Mouse (Mus musculus): ENCODE measurements around the gene Retreg1. TPM values are rescaled to one million over a fixed set of nuclear protein-coding genes. Genes with fewer than 3 reads are reported as not detected.

The Retreg1 gene
- total and polyA plus RNA-seq, 2 experiments from 2014 or later, result 28.0 to 29.0 TPM

DNA sequence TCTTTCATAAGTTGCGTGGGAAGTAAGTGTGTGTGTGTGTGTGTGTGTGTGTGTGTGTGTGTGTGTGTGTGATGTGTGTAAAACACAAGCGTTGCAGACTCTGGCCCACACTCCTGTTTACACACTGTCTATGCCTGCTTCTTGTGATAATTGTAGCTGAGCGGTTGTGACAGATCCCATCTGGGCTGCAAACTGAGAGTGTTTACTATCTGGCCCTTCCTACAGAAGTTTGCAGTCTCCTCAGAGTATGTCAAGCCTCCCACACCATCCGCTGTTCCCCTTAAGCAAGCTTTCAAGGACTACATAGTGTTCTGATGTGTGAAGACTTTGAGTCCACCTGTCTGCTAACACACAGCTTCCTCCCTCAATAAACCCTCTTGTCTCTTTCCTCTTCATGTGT lies 83.2 kb downstream of the Retreg1 start:
- Histone ChIP-seq H3K36me3 (ENCODE audit: insufficient read depth, low read length) (no peaks in the 10 kb centered on the region), H3K4me2 (ENCODE audit: low read depth, low read length, poor library complexity, severe bottlenecking) (no peak overlapping the region), H3K27me3 (ENCODE audit: insufficient read depth, low read length) (no peaks in the 10 kb centered on the region), H3K9ac (replicated peaks; ENCODE audit: low read length, poor library complexity, severe bottlenecking) (no peak overlapping the region), H3K9me3 (ENCODE audit: low read length) (no peaks in the 10 kb centered on the region), H3K27ac (ENCODE audit: low read depth, low read length) (no peak overlapping the region), H3K4me1 (ENCODE audit: insufficient read depth, low read length) (no peaks in the 10 kb centered on the region), H3K4me3 (ENCODE audit: low read depth, low read length) (no peak overlapping the region)
- no peak for TF ChIP-seq CTCF (IDR thresholded peaks at IDR 0.05)
- ATAC-seq (ENCODE audit: low FRiP score) (no peak), DNase-seq (ENCODE audit: low spot score) (no peak)
- WGBS, result 95% methylated on average over 4 of the region's 4 CpGs

DNA sequence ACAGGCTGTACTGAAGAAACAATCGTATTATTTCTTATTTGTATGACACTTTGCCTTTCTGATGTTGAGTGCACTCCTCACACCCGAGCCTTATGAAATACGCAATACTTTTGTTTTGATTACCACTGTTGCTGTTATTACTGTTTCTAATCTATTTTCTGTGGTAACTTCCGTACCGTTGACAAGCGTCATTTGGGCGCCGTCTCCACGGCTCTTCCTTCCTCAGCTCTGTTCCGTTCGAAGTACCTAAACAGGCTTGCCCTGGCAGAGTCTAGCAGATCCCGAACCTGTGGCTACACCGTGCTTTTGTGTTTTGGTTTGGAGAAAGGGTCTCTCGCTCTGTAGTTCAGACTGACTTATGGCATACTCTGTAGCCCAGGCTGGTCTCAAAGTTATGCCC lies 84.1 kb downstream of the Retreg1 start:
- no peak for DNase-seq (ENCODE audit: low spot score)
- no peaks in the 10 kb centered on the region for H3K4me1 ChIP-seq (ENCODE audit: insufficient read depth, low read length)
- no peaks in the 10 kb centered on the region for H3K27me3 ChIP-seq (ENCODE audit: insufficient read depth, low read length)
- H3K4me2 ChIP-seq (ENCODE audit: low read depth, low read length, poor library complexity, severe bottlenecking), result no peak overlapping the region
- no peak overlapping the region for H3K9ac ChIP-seq (replicated peaks; ENCODE audit: low read length, poor library complexity, severe bottlenecking)
- TF ChIP-seq CTCF (IDR thresholded peaks at IDR 0.05), result no peak
- H3K36me3 ChIP-seq (ENCODE audit: insufficient read depth, low read length), result no peaks in the 10 kb centered on the region
- H3K4me3 ChIP-seq (ENCODE audit: low read depth, low read length), result no peak overlapping the region
- ATAC-seq (ENCODE audit: low FRiP score), result no peak
- WGBS, result 94% methylated on average over 14 of the region's 14 CpGs
- no peak overlapping the region for H3K27ac ChIP-seq (ENCODE audit: low read depth, low read length)
- H3K9me3 ChIP-seq (ENCODE audit: low read length), result no peaks in the 10 kb centered on the region

DNA sequence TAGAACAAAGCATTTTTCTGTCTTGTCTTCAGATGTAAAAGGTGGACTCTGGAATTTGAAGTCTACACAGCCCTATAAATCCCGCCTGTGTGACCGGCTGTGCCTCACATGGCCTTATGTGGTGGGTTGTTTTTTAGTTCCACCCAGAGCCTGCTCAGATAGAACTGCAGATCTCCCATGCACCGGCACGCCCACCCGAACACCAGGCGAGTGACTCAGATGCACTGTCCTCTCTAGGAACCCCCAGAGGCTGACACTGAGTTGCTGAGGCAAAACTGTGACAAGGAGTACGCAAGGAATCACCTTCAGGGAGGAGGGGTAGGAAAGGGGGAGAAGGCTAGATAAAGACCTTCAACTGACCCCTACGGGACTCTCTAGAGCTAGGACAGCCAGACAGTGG lies 85.0 kb downstream of the Retreg1 start:
- TF ChIP-seq CTCF (IDR thresholded peaks at IDR 0.05), result no peak
- 92% methylated on average over 8 of the region's 8 CpGs for WGBS
- Histone ChIP-seq H3K9me3 (ENCODE audit: low read length) (no peaks in the 10 kb centered on the region), H3K4me2 (ENCODE audit: low read depth, low read length, poor library complexity, severe bottlenecking) (no peak overlapping the region), H3K27ac (ENCODE audit: low read depth, low read length) (no peak overlapping the region), H3K4me3 (ENCODE audit: low read depth, low read length) (no peak overlapping the region), H3K27me3 (ENCODE audit: insufficient read depth, low read length) (no peaks in the 10 kb centered on the region), H3K36me3 (ENCODE audit: insufficient read depth, low read length) (no peaks in the 10 kb centered on the region), H3K4me1 (ENCODE audit: insufficient read depth, low read length) (no peaks in the 10 kb centered on the region), H3K9ac (replicated peaks; ENCODE audit: low read length, poor library complexity, severe bottlenecking) (no peak overlapping the region)
- DNase-seq (ENCODE audit: low spot score) (no peak), ATAC-seq (ENCODE audit: low FRiP score) (no peak)

DNA sequence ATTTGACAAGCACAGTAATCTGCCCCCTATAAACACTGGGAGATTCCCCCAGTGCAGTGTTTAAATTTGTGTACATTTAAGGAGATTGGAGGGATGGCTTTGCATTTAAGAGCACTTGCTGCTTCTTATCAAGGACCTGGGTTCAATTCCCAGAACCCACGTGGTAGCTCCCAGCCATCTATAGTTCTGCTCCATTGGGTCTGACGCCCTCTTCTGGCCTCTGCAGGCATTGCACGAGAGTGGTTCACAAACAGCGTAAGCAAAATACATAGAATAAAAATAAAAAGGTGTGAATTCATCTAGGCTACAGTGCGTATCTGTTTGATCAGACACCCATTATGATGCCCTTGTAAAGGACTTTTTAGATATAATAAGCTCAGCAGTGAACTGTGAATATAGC lies 85.9 kb downstream of the Retreg1 start:
- H3K4me2 ChIP-seq (ENCODE audit: low read depth, low read length, poor library complexity, severe bottlenecking), result no peak overlapping the region
- no peak overlapping the region for H3K27ac ChIP-seq (ENCODE audit: low read depth, low read length)
- no peak overlapping the region for H3K4me3 ChIP-seq (ENCODE audit: low read depth, low read length)
- TF ChIP-seq CTCF (IDR thresholded peaks at IDR 0.05), result peak; percentile 46
- ATAC-seq (ENCODE audit: low FRiP score) (no peak), DNase-seq (ENCODE audit: low spot score) (no peak)
- no peaks in the 10 kb centered on the region for H3K9me3 ChIP-seq (ENCODE audit: low read length)
- no peak overlapping the region for H3K9ac ChIP-seq (replicated peaks; ENCODE audit: low read length, poor library complexity, severe bottlenecking)
- H3K27me3 ChIP-seq (ENCODE audit: insufficient read depth, low read length), result no peaks in the 10 kb centered on the region
- no peaks in the 10 kb centered on the region for H3K4me1 ChIP-seq (ENCODE audit: insufficient read depth, low read length)
- H3K36me3 ChIP-seq (ENCODE audit: insufficient read depth, low read length), result no peaks in the 10 kb centered on the region
- WGBS, result 64% methylated on average over 5 of the region's 5 CpGs

DNA sequence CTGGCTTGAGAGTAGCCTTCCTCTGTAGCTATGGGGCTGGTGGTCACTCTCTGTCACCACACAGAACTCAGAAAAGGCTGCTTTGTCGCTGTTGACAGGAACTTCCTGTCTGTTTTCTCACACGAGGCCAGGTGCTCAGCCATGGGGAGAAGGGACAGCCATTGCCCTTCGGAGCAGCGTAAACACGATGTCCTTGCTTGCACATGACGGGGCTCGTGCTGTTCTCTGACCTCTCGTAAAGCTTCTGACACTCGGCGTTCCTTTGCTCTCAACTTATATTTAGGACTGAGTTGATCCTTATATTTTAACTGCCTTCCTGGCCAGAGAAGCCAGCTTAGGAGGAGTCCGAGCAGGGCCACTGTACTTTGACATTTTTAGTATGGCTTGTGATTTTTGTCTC lies 86.5 kb downstream of the Retreg1 start:
- Histone ChIP-seq H3K36me3 (ENCODE audit: insufficient read depth, low read length) (no peaks in the 10 kb centered on the region), H3K9ac (replicated peaks; ENCODE audit: low read length, poor library complexity, severe bottlenecking) (no peak overlapping the region), H3K9me3 (ENCODE audit: low read length) (no peaks in the 10 kb centered on the region), H3K27ac (ENCODE audit: low read depth, low read length) (no peak overlapping the region), H3K27me3 (ENCODE audit: insufficient read depth, low read length) (no peaks in the 10 kb centered on the region), H3K4me1 (ENCODE audit: insufficient read depth, low read length) (no peaks in the 10 kb centered on the region), H3K4me2 (ENCODE audit: low read depth, low read length, poor library complexity, severe bottlenecking) (no peak overlapping the region), H3K4me3 (ENCODE audit: low read depth, low read length) (no peak overlapping the region)
- DNase-seq (ENCODE audit: low spot score) (no peak), ATAC-seq (ENCODE audit: low FRiP score) (no peak)
- TF ChIP-seq CTCF (IDR thresholded peaks at IDR 0.05), result no peak
- 82% methylated on average over 11 of the region's 11 CpGs for WGBS

DNA sequence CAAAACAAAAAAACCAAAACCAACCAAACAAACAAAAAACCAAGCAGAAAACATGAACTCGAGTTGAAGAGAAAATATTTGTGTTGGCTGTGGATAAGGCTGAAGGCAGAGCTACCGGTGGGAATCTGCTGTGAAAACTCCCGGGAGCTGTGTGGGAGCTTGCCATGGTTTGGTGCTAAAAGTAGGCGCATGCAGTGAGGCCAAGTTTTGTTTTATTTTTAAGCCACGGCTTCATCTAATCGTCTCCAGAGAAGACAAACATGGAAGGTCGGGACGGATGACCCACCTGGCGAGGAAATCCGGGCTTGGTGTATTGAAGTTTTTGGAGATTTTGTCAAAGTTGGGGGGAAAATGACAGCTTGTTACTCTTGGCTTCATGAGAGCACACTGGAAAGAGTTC lies 87.0 kb downstream of the Retreg1 start:
- H3K4me1 ChIP-seq (ENCODE audit: insufficient read depth, low read length), result no peaks in the 10 kb centered on the region
- no peaks in the 10 kb centered on the region for H3K27me3 ChIP-seq (ENCODE audit: insufficient read depth, low read length)
- no peak overlapping the region for H3K9ac ChIP-seq (replicated peaks; ENCODE audit: low read length, poor library complexity, severe bottlenecking)
- WGBS, result 87% methylated on average over 10 of the region's 10 CpGs
- DNase-seq (ENCODE audit: low spot score) (no peak), ATAC-seq (ENCODE audit: low FRiP score) (no peak)
- no peak overlapping the region for H3K4me3 ChIP-seq (ENCODE audit: low read depth, low read length)
- no peak for TF ChIP-seq CTCF (IDR thresholded peaks at IDR 0.05)
- no peak overlapping the region for H3K27ac ChIP-seq (ENCODE audit: low read depth, low read length)
- H3K4me2 ChIP-seq (ENCODE audit: low read depth, low read length, poor library complexity, severe bottlenecking), result no peak overlapping the region
- no peaks in the 10 kb centered on the region for H3K9me3 ChIP-seq (ENCODE audit: low read length)
- H3K36me3 ChIP-seq (ENCODE audit: insufficient read depth, low read length), result no peaks in the 10 kb centered on the region

Measured in midbrain, postnatal 0 days (tissue).